Mouse (Mus musculus): ENCODE results near the gene Cd300ld.
"Not testable (repeated sequence)": the region's sequence is repeated elsewhere in the genome, so short reads cannot be mapped to it uniquely, and the experiment has no call there.

Cd300ld gene

GRCm38 (mm10) chr11:114989793-114990192 is at the start of gene Cd300ld:
Gene Cd300ld (minus strand): TSS chr11:114989922.
- DNase-seq: no peak

GRCm38 (mm10) chr11:115037669-115038068 is 47.9 kb upstream of the Cd300ld start, which contains the start of gene Cd300ld5:
Gene Cd300ld5 (minus strand): TSS chr11:115037769.
- DNase-seq: not testable (repeated sequence)

- DNase-seq: not testable (repeated sequence)
Observed at GRCm38 (mm10) chr11:115026912-115027311, 37.2 kb upstream of the Cd300ld start, which contains the start of gene Cd300ld4. Gene Cd300ld4 (minus strand): TSS chr11:115027012.

- DNase-seq: not testable (repeated sequence)
Observed at GRCm38 (mm10) chr11:115016093-115016492, 26.4 kb upstream of the Cd300ld start, which contains the start of gene Cd300ld2. Gene Cd300ld2 (minus strand): TSS chr11:115016193.

- DNase-seq: no peak
Observed at GRCm38 (mm10) chr11:115004070-115004469, 14.3 kb upstream of the Cd300ld start.

GRCm38 (mm10) chr11:115001474-115002040 is 11.8 kb upstream of the Cd300ld start, which contains the start of gene Cd300c2:
Gene Cd300c2 (minus strand): TSS chr11:115001880.
- DNase-seq: peak; percentile 18

GRCm38 (mm10) chr11:114981866-114982265 is 7.9 kb downstream of the Cd300ld start:
- no peak for DNase-seq

- no peak for DNase-seq
Observed at GRCm38 (mm10) chr11:114972726-114973125, 17.0 kb downstream of the Cd300ld start.

GRCm38 (mm10) chr11:114968752-114969207 is 20.9 kb downstream of the Cd300ld start, which contains the start of gene Cd300c:
Gene Cd300c (minus strand): TSS chr11:114969157.
- no peak for DNase-seq

- DNase-seq: no peak
Observed at GRCm38 (mm10) chr11:114965182-114965828, 24.4 kb downstream of the Cd300ld start.

GRCm38 (mm10) chr11:114960369-114960768 is 29.4 kb downstream of the Cd300ld start:
- DNase-seq: no peak

- no peak for DNase-seq
Observed at GRCm38 (mm10) chr11:114934144-114934543, 55.6 kb downstream of the Cd300ld start, which contains the start of gene Cd300lb. Gene Cd300lb (minus strand): TSS chr11:114934386.

GRCm38 (mm10) chr11:114933591-114933990 is 56.1 kb downstream of the Cd300ld start:
- no peak for DNase-seq

Data from cerebellum, adult 11 months (tissue).